Mouse (Mus musculus): ENCODE data around the gene Kdelr2. TPM values are rescaled to one million over a fixed set of nuclear protein-coding genes. Genes with fewer than 3 reads are reported as not detected.

Gene Kdelr2
- polyA plus RNA-seq, 1 experiment from 2014 or later: 329 TPM

DNA sequence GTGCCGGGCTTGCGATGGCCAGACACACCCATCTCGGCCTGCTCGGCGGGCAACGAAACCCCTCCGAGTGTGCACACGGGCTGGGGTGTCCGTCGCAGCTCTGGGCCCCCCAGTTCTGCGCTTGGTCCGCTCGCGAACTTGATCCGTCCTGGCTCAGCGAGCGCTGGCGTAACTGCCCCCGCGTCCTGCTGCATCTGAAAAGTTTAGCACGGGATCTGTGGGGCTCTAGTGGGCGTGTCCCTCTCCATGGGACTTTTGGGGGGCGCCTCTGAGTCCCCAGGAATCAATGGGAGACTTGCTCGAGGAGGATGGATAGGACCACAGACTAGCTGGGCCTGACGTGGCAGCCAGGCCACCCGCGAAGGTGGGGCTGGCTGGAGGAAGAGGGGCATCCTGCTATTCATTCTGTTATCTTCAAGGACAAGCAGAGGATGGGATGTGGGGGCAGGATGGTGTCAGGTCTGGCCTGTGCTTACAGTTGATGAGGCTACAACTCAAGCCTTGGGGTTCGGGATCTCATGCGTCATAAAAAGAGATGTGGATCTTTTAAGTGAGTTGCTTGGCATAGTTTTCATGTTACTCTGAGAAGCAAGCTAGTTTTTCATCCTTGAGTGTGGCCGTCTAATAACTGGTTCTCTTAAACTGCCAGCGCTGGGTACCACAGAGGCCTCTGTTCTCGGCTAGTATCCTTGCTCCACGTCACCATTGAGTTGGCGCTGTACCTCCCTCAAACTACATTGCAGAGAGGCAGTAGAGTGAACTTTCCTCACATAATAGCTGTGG, 701 bp downstream of the Kdelr2 start:
- H3K9me3 ChIP-seq: no peaks in the 10 kb centered on the region
- H3K36me3 ChIP-seq: peaks cover 24% of the 10 kb centered on the region
- no peaks in the 10 kb centered on the region for H3K27me3 ChIP-seq
- peak overlapping the region; percentile 92 for H3K4me3 ChIP-seq
- ATAC-seq (ENCODE audit: borderline replicate concordance, extremely low read depth, low FRiP score, low TSS enrichment): peak; percentile 32; the same call in 1 of the 2 replicates
- WGBS: 1% methylated on average over 34 of the region's 34 CpGs
- H3K4me2 ChIP-seq: peak overlapping the region; percentile 68
- H3K27ac ChIP-seq: peak overlapping the region; percentile 86
- H3K4me1 ChIP-seq: peaks cover 30% of the 10 kb centered on the region
- peak overlapping the region; percentile 88 for H3K9ac ChIP-seq

DNA sequence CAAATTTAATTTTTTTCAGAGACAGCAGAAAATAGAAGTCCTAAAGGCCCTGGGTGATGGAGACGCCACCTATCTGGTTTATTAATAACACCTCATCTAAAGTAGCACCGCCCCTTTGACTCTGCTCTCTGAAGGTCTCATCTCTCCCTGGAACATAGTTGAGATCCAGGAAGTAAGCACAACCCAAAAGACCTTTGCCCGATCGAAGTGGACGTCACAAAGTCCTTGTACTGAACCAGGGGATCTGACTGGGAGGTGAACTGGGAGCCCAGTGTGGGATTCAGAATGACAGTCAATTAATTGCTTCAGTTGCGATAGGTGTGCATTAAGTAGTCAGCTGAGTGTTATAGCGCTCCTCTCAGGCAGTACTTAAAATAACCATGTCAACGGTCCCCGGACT, 1.6 kb downstream of the Kdelr2 start:
- H3K27ac ChIP-seq: no peak overlapping the region
- no peak overlapping the region for H3K9ac ChIP-seq
- WGBS: 75% methylated on average over 9 of the region's 9 CpGs
- H3K36me3 ChIP-seq: peaks cover 24% of the 10 kb centered on the region
- peak overlapping the region; percentile 92; the same call in 1 of the 2 replicates for H3K4me3 ChIP-seq
- no peaks in the 10 kb centered on the region for H3K27me3 ChIP-seq
- no peak for ATAC-seq (ENCODE audit: borderline replicate concordance, extremely low read depth, low FRiP score, low TSS enrichment)
- no peaks in the 10 kb centered on the region for H3K9me3 ChIP-seq
- H3K4me1 ChIP-seq: peaks cover 33% of the 10 kb centered on the region
- H3K4me2 ChIP-seq: peak overlapping the region; percentile 68

DNA sequence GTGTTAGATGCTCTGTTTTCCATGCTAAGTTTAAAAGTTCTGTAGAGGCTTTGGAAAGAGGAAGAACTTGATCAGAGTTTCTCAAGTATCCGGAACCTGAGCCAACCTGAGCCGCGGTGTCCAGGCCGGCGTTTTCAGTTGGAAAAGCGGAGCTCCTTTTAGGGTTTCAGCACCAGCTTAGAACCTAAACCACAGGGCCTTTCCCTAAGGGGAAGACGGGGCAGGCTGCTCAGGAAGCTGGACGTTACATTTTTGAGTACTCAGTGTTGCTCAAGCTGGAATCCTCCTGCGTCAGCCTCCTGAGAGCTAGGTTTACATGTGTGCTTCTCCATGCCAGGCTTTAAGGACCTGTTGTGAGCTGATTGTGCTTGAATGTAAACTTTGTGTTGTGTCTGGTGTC, 2.9 kb downstream of the Kdelr2 start:
- Histone ChIP-seq H3K9me3 (no peaks in the 10 kb centered on the region), H3K36me3 (peaks cover 31% of the 10 kb centered on the region)

DNA sequence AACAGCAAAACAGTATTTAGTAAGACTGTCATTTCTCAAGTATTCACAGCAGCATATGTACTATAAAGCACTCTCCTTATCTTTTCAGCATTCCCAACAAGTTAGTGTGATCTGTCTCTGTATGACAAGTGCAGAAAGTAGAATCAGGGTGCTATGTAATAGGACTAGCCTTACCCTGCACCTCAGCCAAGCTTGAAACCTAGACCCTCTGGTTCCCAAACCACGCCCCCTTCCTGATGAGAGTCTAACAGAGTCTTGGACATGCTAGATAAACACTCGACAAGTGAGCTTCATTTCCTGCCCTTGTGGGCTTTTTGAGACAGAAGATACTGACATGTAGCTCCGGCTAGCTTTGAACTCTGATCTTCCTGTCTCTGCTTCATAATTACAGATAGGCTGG, 5.6 kb downstream of the Kdelr2 start:
- no peak for ATAC-seq (ENCODE audit: borderline replicate concordance, extremely low read depth, low FRiP score, low TSS enrichment)
- no peak overlapping the region for H3K9ac ChIP-seq
- 39% methylated on average over 3 of the region's 3 CpGs for WGBS
- H3K27ac ChIP-seq: no peak overlapping the region
- peaks cover 23% of the 10 kb centered on the region for H3K4me1 ChIP-seq
- no peak overlapping the region for H3K4me3 ChIP-seq
- H3K4me2 ChIP-seq: no peak overlapping the region
- H3K9me3 ChIP-seq: no peaks in the 10 kb centered on the region
- H3K27me3 ChIP-seq: no peaks in the 10 kb centered on the region
- H3K36me3 ChIP-seq: peaks cover 49% of the 10 kb centered on the region

More for the DNA sequence above, 2.9 kb downstream of the Kdelr2 start:
- Histone ChIP-seq H3K4me1 (peaks cover 33% of the 10 kb centered on the region), H3K27ac (no peak overlapping the region), H3K27me3 (no peaks in the 10 kb centered on the region), H3K4me2 (no peak overlapping the region), H3K9ac (0 out of 2 replicates have a peak overlapping the region, but pooled peaks have one; percentile 7), H3K4me3 (no peak overlapping the region)
- WGBS: 93% methylated on average over 9 of the region's 9 CpGs
- ATAC-seq (ENCODE audit: borderline replicate concordance, extremely low read depth, low FRiP score, low TSS enrichment): no peak

DNA sequence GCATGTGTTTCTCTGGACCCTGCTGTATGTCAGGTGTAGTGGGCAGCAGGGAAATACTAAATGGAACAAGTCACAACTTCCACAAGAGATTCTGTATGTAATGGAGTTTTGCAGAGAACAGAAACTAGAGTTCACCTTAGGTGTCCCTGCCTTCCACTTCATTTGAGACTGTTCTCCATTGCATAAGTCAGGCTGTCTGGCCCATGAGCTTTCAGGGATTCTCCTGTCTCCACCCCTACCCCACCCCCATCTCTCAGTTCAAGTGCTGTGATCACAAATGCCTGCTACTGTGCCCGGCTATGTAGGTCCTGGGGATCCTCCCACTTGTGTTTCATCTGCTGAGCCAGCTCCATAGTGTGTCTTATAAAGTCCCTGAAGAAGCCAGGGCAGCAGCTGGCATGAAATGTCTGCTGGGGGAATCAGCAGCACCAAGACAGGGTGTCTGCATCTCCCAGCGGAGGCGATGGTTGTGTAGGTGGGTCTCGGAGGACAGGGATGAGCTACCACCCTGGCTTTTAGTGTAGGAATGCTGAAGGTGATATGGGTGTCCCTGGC, 7.3 kb downstream of the Kdelr2 start:
- Histone ChIP-seq H3K4me1 (peaks cover 10% of the 10 kb centered on the region), H3K4me2 (no peak overlapping the region), H3K27me3 (no peaks in the 10 kb centered on the region), H3K4me3 (no peak overlapping the region), H3K27ac (no peak overlapping the region), H3K9me3 (no peaks in the 10 kb centered on the region), H3K36me3 (peaks cover 54% of the 10 kb centered on the region), H3K9ac (no peak overlapping the region)
- ATAC-seq (ENCODE audit: borderline replicate concordance, extremely low read depth, low FRiP score, low TSS enrichment): no peak
- WGBS: 84% methylated on average over 4 of the region's 4 CpGs

DNA sequence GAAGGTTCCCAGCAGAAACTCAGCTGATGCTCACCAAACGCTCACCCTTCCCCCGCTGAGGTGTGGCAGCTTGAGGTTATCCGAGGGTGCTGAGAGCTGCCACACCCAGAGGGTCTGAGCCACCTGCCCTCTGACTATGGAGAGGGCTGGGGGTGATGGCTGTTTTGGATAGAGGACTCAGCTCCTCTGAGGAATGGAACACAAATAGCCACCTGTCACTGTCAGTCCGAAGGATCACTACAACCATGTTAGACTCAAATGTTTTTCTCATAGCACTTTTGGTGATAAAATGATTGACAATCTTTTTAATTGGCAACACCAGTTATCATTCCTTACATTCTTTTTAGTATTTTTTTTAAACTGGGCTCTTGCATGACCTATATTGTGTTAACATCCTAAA, 17.8 kb downstream of the Kdelr2 start:
- Histone ChIP-seq H3K27ac (no peak overlapping the region), H3K27me3 (no peaks in the 10 kb centered on the region), H3K4me2 (no peak overlapping the region), H3K9me3 (no peaks in the 10 kb centered on the region), H3K9ac (no peak overlapping the region), H3K4me1 (no peaks in the 10 kb centered on the region), H3K36me3 (peaks cover 60% of the 10 kb centered on the region), H3K4me3 (no peak overlapping the region)
- ATAC-seq (ENCODE audit: borderline replicate concordance, extremely low read depth, low FRiP score, low TSS enrichment): no peak
- WGBS: 74% methylated on average over 4 of the region's 4 CpGs

DNA sequence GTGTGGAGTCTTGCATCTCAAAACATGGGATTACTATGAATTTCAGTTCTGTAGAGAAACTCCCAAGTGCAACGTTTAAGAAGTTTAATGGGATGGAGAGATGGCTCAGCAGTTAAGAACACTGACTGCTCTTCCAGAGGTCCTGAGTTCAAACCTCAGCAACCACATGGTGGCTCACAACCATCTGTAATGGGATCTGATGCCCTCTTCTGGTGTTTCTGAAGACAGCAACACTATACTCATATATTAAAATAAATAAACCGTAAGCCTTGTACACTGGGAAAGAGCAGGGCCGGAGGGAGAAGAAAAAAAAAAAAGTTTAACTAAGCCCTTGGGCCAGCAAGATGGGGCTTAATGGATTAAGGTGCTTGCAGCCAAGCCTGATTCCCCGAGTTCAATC, 19.4 kb downstream of the Kdelr2 start:
- ATAC-seq (ENCODE audit: borderline replicate concordance, extremely low read depth, low FRiP score, low TSS enrichment): no peak
- H3K9ac ChIP-seq: no peak overlapping the region
- H3K36me3 ChIP-seq: peaks cover 46% of the 10 kb centered on the region
- no peaks in the 10 kb centered on the region for H3K9me3 ChIP-seq
- no peak overlapping the region for H3K4me2 ChIP-seq
- no peak overlapping the region for H3K4me3 ChIP-seq
- 67% methylated on average over 4 of the region's 4 CpGs for WGBS
- no peaks in the 10 kb centered on the region for H3K4me1 ChIP-seq
- no peak overlapping the region for H3K27ac ChIP-seq
- no peaks in the 10 kb centered on the region for H3K27me3 ChIP-seq

DNA sequence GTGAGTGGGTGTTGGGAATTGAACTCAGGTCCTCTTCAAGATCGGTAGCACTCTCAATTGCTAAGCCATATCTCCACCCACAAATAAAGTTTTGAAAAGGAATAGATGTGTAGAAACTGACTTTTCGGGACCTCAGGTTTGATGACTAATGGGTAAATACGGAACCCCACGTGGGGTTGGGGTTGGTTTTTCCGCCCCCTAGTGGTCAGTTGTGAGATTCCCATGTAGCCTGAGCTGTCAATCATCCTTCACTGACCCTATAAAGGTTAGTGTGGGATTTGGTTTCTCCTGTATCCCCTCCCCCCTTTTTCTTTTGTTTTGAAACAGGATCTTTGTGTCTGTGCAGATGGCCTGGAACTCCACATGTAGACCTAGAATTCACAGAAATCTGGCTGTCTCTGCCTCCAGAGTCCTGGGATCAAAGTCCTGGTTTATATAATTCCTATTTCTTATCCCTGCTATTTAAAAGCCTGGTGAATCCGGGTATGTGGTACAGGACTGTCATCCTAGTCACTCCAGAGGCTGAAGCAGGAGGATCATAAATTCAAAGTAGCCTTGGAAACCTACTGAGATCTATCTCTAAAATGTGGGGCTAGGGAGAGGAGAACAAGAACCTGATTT, 20.4 kb downstream of the Kdelr2 start:
- Histone ChIP-seq H3K9ac (no peak overlapping the region), H3K27me3 (no peaks in the 10 kb centered on the region), H3K4me2 (no peak overlapping the region), H3K36me3 (peaks cover 36% of the 10 kb centered on the region), H3K4me3 (no peak overlapping the region), H3K27ac (no peak overlapping the region), H3K4me1 (no peaks in the 10 kb centered on the region), H3K9me3 (no peaks in the 10 kb centered on the region)
- no peak for ATAC-seq (ENCODE audit: borderline replicate concordance, extremely low read depth, low FRiP score, low TSS enrichment)
- WGBS: 24% methylated on average over 6 of the region's 6 CpGs

DNA sequence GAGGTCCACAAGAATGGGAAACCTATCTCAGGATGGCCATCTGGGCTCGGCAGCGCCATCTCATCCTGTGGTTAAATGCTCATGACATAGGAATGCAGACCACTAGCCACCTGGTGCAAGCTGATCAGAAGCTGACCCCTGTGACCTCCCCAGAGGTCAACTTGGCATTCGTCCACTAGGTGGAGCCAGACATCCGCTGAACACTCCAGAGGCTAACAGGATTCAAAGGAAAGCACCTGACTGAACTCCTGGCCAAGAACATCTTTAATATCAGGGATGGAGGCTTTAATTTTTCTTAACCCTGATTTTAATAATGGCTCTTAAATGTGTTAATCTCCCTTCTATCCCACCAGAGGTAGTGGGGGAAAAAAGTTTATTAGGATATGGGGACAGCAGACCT, 30.8 kb downstream of the Kdelr2 start:
- Histone ChIP-seq H3K9me3 (no peaks in the 10 kb centered on the region), H3K27ac (no peak overlapping the region), H3K27me3 (no peaks in the 10 kb centered on the region), H3K4me3 (no peak overlapping the region), H3K36me3 (no peaks in the 10 kb centered on the region), H3K9ac (no peak overlapping the region), H3K4me1 (no peaks in the 10 kb centered on the region), H3K4me2 (no peak overlapping the region)
- 3% methylated on average over 4 of the region's 4 CpGs for WGBS
- no peak for ATAC-seq (ENCODE audit: borderline replicate concordance, extremely low read depth, low FRiP score, low TSS enrichment)

DNA sequence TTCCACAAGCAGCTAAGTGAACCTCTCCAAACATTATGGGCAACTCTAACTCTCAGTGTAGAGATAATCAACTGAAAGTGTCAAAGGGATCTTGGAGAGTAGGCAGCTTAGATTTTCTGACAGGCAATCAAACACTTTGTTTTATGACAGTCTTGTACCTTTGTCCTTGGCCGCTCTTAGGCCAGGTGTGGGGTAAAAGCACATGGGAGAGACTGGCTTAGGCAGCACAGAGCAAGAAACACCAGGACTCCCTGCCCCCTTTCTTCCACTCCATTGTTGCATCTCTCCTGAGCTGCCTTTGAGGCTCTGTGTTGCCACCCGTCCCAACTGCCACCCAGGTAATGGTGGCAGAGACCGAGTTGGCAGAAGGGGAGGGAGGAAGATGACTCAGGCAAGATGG, 37.7 kb downstream of the Kdelr2 start:
- WGBS: 71% methylated on average over 3 of the region's 3 CpGs
- Histone ChIP-seq H3K9me3 (no peaks in the 10 kb centered on the region), H3K9ac (no peak overlapping the region), H3K4me3 (no peak overlapping the region), H3K36me3 (no peaks in the 10 kb centered on the region), H3K27me3 (no peaks in the 10 kb centered on the region), H3K27ac (no peak overlapping the region), H3K4me1 (no peaks in the 10 kb centered on the region), H3K4me2 (no peak overlapping the region)
- no peak for ATAC-seq (ENCODE audit: borderline replicate concordance, extremely low read depth, low FRiP score, low TSS enrichment)

DNA sequence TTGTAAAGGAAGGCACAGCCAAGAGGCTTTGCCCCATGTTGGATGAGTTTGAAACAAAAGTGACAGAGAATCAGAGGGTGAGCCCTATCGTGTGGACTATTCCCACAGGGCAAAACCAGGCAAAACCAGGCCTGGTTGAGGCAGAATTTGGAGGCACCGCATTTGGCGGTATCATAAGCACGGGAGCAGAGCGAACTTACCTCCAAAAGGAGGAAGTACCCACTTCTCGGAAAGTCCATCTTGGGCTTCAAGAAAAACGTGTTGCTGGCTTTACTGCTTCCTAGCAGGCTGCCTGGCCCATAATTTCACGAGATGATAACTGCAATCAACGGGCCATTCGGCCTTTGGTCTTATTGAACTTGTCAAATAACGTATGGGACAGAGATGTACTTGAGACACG, 38.1 kb downstream of the Kdelr2 start:
- H3K9ac ChIP-seq: no peak overlapping the region
- no peak overlapping the region for H3K4me3 ChIP-seq
- WGBS: 79% methylated on average over 12 of the region's 12 CpGs
- no peak for ATAC-seq (ENCODE audit: borderline replicate concordance, extremely low read depth, low FRiP score, low TSS enrichment)
- no peak overlapping the region for H3K4me2 ChIP-seq
- no peak overlapping the region for H3K27ac ChIP-seq
- no peaks in the 10 kb centered on the region for H3K4me1 ChIP-seq
- no peaks in the 10 kb centered on the region for H3K27me3 ChIP-seq
- H3K36me3 ChIP-seq: no peaks in the 10 kb centered on the region
- H3K9me3 ChIP-seq: no peaks in the 10 kb centered on the region

DNA sequence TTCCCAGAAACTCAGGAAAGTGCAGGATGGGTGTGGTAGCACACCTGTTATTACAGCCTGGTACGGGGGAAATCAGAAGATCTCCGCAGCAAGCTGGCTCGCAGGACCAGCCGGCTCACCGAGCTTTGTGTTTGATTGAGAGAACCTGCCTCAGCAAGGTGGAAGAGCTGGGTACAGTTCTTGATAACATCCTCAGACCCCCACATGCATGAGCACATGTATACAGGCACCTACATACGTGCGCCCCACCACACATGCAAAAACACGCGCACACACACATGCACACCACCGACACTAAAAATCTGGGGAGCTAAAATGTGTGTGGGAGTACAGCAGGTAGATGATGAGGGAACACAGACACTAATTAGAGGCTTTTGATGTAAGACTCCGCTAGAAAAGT, 60.0 kb downstream of the Kdelr2 start:
- Histone ChIP-seq H3K27ac (0 out of 2 replicates have a peak overlapping the region, but pooled peaks have one; percentile 13), H3K27me3 (no peaks in the 10 kb centered on the region), H3K4me3 (peak overlapping the region; percentile 67), H3K4me1 (peaks cover 18% of the 10 kb centered on the region), H3K9ac (peak overlapping the region; percentile 55), H3K9me3 (no peaks in the 10 kb centered on the region), H3K36me3 (no peaks in the 10 kb centered on the region), H3K4me2 (peak overlapping the region; percentile 75)
- 82% methylated on average over 11 of the region's 11 CpGs for WGBS
- no peak for ATAC-seq (ENCODE audit: borderline replicate concordance, extremely low read depth, low FRiP score, low TSS enrichment)
